Mouse (Mus musculus) olfactory bulb, adult 2 months (tissue): Measurements from ENCODE around the gene Dcaf1. TPM values are rescaled to one million over a fixed set of nuclear protein-coding genes. Genes with fewer than 3 reads are reported as not detected.

Source experiments
- H3K27ac ChIP-seq: fragments of 200-500 bp; 2 replicates; pipeline ENCODE4 v1.5.1; 2012; ENCODE audit warnings: low read depth, low read length; ENCODE audit not compliant: insufficient read depth
- H3K4me1 ChIP-seq: fragments of 200-500 bp; 2 replicates; pipeline ENCODE4 v1.6.1; 2012; ENCODE audit warnings: low read length; ENCODE audit not compliant: control insufficient read depth, insufficient read depth
- H3K4me3 ChIP-seq: fragments of 200-500 bp; 2 replicates; pipeline ENCODE4 v1.5.1; 2012; ENCODE audit warnings: mild to moderate bottlenecking, low read depth, low read length, moderate library complexity; ENCODE audit not compliant: insufficient read depth
- CTCF ChIP-seq: fragments of 200-500 bp; IDR thresholded peaks from 2 replicates; pipeline ENCODE4 v1.5.1; 2012; ENCODE audit warnings: low read depth, mild to moderate bottlenecking, low read length, moderate library complexity; ENCODE audit not compliant: insufficient read depth
- POLR2A ChIP-seq: fragments of 200-500 bp; IDR thresholded peaks from 2 replicates; pipeline ENCODE4 v1.6.1; 2012; ENCODE audit warnings: mild to moderate bottlenecking, low read depth, low read length, moderate library complexity; ENCODE audit not compliant: insufficient read depth
- WGBS: fragments of 180-500 bp; shearing (Covaris S2); methylation state at CpG from one replicate; pipeline ENCODE4 v1.1.7; 2018; 5-methylcytosine and 5-hydroxymethylcytosine counted together
- polyA plus RNA-seq: library from polyadenylated mRNA; stranded (reverse); fragments of >200 nt; gene quantifications from 2 replicates; pipeline ENCODE4 v1.2.4, GENCODE M21; 2012; ENCODE audit warnings: low replicate concordance; ENCODE audit not compliant: missing spikeins, insufficient read depth, insufficient read length

Gene Dcaf1
- polyA plus RNA-seq, 1 experiment, result not detected

- no peak overlapping the region for H3K4me3 ChIP-seq
- H3K27ac ChIP-seq, result no peak overlapping the region
- H3K4me1 ChIP-seq, result no peaks in the 10 kb centered on the region
- 90% methylated on average over 6 of the region's 6 CpGs for WGBS
- TF ChIP-seq CTCF (no peak), POLR2A (no peak)
Measured at GRCm38 (mm10) chr9:106842800-106843199, 21.1 kb downstream of the Dcaf1 start.

GRCm38 (mm10) chr9:106856664-106857063 lies 35.0 kb downstream of the Dcaf1 start:
- TF ChIP-seq CTCF (no peak), POLR2A (no peak)
- WGBS, result 87% methylated on average over 3 of the region's 3 CpGs
- Histone ChIP-seq H3K27ac (no peak overlapping the region), H3K4me1 (no peaks in the 10 kb centered on the region), H3K4me3 (no peak overlapping the region)

GRCm38 (mm10) chr9:106858036-106858435 lies 36.4 kb downstream of the Dcaf1 start:
- WGBS, result 93% methylated on average over 11 of the region's 11 CpGs
- TF ChIP-seq CTCF, result no peak
- no peak for TF ChIP-seq POLR2A
- Histone ChIP-seq H3K27ac (no peak overlapping the region), H3K4me1 (no peaks in the 10 kb centered on the region), H3K4me3 (no peak overlapping the region)

GRCm38 (mm10) chr9:106874216-106874615 lies 52.5 kb downstream of the Dcaf1 start:
- TF ChIP-seq POLR2A (no peak), CTCF (no peak)
- WGBS, result 73% methylated on average over 5 of the region's 5 CpGs
- H3K4me3 ChIP-seq, result no peak overlapping the region
- no peaks in the 10 kb centered on the region for H3K4me1 ChIP-seq
- H3K27ac ChIP-seq, result no peak overlapping the region

GRCm38 (mm10) chr9:106876666-106877065 lies 55.0 kb downstream of the Dcaf1 start:
- TF ChIP-seq CTCF (no peak), POLR2A (no peak)
- Histone ChIP-seq H3K4me1 (peaks cover 2% of the 10 kb centered on the region; the same call in 1 of the 2 replicates), H3K27ac (no peak overlapping the region), H3K4me3 (no peak overlapping the region)
- 88% methylated on average over 3 of the region's 3 CpGs for WGBS

- TF ChIP-seq CTCF (no peak), POLR2A (no peak)
- Histone ChIP-seq H3K27ac (no peak overlapping the region), H3K4me3 (no peak overlapping the region), H3K4me1 (peaks cover 13% of the 10 kb centered on the region)
- 50% methylated on average over 4 of the region's 4 CpGs for WGBS
Measured at GRCm38 (mm10) chr9:106879471-106879870, 57.8 kb downstream of the Dcaf1 start.

- H3K4me1 ChIP-seq, result peaks cover 29% of the 10 kb centered on the region
- H3K4me3 ChIP-seq, result no peak overlapping the region
- TF ChIP-seq POLR2A (no peak), CTCF (no peak)
- 36% methylated on average over 4 of the region's 4 CpGs for WGBS
- H3K27ac ChIP-seq, result no peak overlapping the region
Measured at GRCm38 (mm10) chr9:106881071-106881755, 59.5 kb downstream of the Dcaf1 start.

GRCm38 (mm10) chr9:106882176-106882575 lies 60.5 kb downstream of the Dcaf1 start:
- Histone ChIP-seq H3K4me1 (peaks cover 29% of the 10 kb centered on the region), H3K27ac (no peak overlapping the region), H3K4me3 (no peak overlapping the region)
- TF ChIP-seq CTCF (no peak), POLR2A (no peak)
- 58% methylated on average over 4 of the region's 4 CpGs for WGBS

- 56% methylated on average over 3 of the region's 3 CpGs for WGBS
- Histone ChIP-seq H3K4me1 (peaks cover 35% of the 10 kb centered on the region), H3K27ac (no peak overlapping the region), H3K4me3 (no peak overlapping the region)
- TF ChIP-seq CTCF (no peak), POLR2A (no peak)
Measured at GRCm38 (mm10) chr9:106883085-106883484, 61.4 kb downstream of the Dcaf1 start.
